Mouse (Mus musculus) mouse trophoblast stem cell (cell line): ENCODE measurements around the gene Hsf4.

Source experiments
- in situ Hi-C, 2 experiments: fragments of 300-500 bp; cut with MseI, MboI; formaldehyde crosslinking; loops; 2 replicates in 1 of 2; 3 replicates in 1 of 2; pipeline ENCODE4 v1.15.1; 2025

Hsf4 gene

GRCm38 (mm10) chr8:105304325-105305210 is 35.0 kb downstream of the Hsf4 start:
- in situ Hi-C loops = no loop called here

GRCm38 (mm10) chr8:105305211-105306145 is 35.9 kb downstream of the Hsf4 start, which contains the start of gene Elmo3:
Gene Elmo3 (plus strand): TSS chr8:105305601.
- in situ Hi-C loops = no loop called here

- in situ Hi-C loops = no loop called here
Observed at GRCm38 (mm10) chr8:105306146-105306691, 36.6 kb downstream of the Hsf4 start.

GRCm38 (mm10) chr8:105307670-105308069 is 38.1 kb downstream of the Hsf4 start:
- in situ Hi-C loops = no loop called here

- in situ Hi-C loops = no loop called here
Observed at GRCm38 (mm10) chr8:105308428-105308827, 38.8 kb downstream of the Hsf4 start.

GRCm38 (mm10) chr8:105309142-105309847 is 39.7 kb downstream of the Hsf4 start:
- in situ Hi-C loops = no loop called here

- in situ Hi-C loops = no loop called here
Observed at GRCm38 (mm10) chr8:105310118-105310517, 40.5 kb downstream of the Hsf4 start.

- in situ Hi-C loops = no loop called here
Observed at GRCm38 (mm10) chr8:105311718-105312117, 42.1 kb downstream of the Hsf4 start.

- in situ Hi-C loops = no loop called here
Observed at GRCm38 (mm10) chr8:105312891-105313481, 43.4 kb downstream of the Hsf4 start.

GRCm38 (mm10) chr8:105313622-105314402 is 44.2 kb downstream of the Hsf4 start:
- in situ Hi-C loops = no loop called here

GRCm38 (mm10) chr8:105315073-105315769 is 45.6 kb downstream of the Hsf4 start:
- in situ Hi-C loops = no loop called here

GRCm38 (mm10) chr8:105317941-105318340 is 48.3 kb downstream of the Hsf4 start:
- in situ Hi-C loops = no loop called here

GRCm38 (mm10) chr8:105318662-105319190 is 49.1 kb downstream of the Hsf4 start:
- in situ Hi-C loops = no loop called here

- in situ Hi-C loops = no loop called here
Observed at GRCm38 (mm10) chr8:105323183-105323582, 53.6 kb downstream of the Hsf4 start.
